Mouse (Mus musculus) testis, adult 2 months (tissue): ENCODE data around the gene Tyro3. TPM values are rescaled to one million over a fixed set of nuclear protein-coding genes. Genes with fewer than 3 reads are reported as not detected.

ENCODE experiments used
- H3K27ac ChIP-seq: fragments of 200-500 bp; 2 replicates; pipeline ENCODE4 v1.5.1; 2012; ENCODE audit warnings: low read depth, low read length; ENCODE audit not compliant: control insufficient read depth, insufficient read depth
- H3K27me3 ChIP-seq: fragments of 200-500 bp; 2 replicates; pipeline ENCODE4 v1.6.1; 2012; ENCODE audit warnings: mild to moderate bottlenecking, low read length, moderate library complexity; ENCODE audit not compliant: control insufficient read depth, insufficient read depth
- H3K36me3 ChIP-seq: fragments of 200-500 bp; 2 replicates; pipeline ENCODE4 v1.6.1; 2012; ENCODE audit warnings: mild to moderate bottlenecking, low read length; ENCODE audit not compliant: control insufficient read depth, insufficient read depth
- H3K4me1 ChIP-seq: fragments of 200-500 bp; 2 replicates; pipeline ENCODE4 v1.6.1; 2012; ENCODE audit warnings: low read length; ENCODE audit not compliant: control insufficient read depth, insufficient read depth
- H3K4me3 ChIP-seq: fragments of 200-500 bp; 2 replicates; pipeline ENCODE4 v1.5.1; 2012; ENCODE audit warnings: low read depth, mild to moderate bottlenecking, low read length, moderate library complexity, mixed read lengths; ENCODE audit not compliant: control insufficient read depth
- CTCF ChIP-seq: fragments of 200-500 bp; IDR thresholded peaks from 2 replicates; pipeline ENCODE4 v1.5.1; 2012; ENCODE audit warnings: low read depth, mild to moderate bottlenecking, inconsistent platforms, low read length, moderate library complexity; ENCODE audit not compliant: control insufficient read depth, insufficient read depth, insufficient replicate concordance
- POLR2A ChIP-seq: fragments of 200-500 bp; IDR thresholded peaks from 2 replicates; pipeline ENCODE4 v1.6.1; 2012; ENCODE audit warnings: low read depth, mild to moderate bottlenecking, inconsistent platforms, low read length, moderate library complexity; ENCODE audit not compliant: control insufficient read depth
- polyA plus RNA-seq: library from polyadenylated mRNA; depleted of rRNA; stranded (reverse); fragments of >200 nt; gene quantifications from 2 replicates; pipeline ENCODE4 v1.2.3, GENCODE M21; 2012; rRNA removed

Gene Tyro3
- polyA plus RNA-seq, 1 experiment, result 26.0 TPM

DNA sequence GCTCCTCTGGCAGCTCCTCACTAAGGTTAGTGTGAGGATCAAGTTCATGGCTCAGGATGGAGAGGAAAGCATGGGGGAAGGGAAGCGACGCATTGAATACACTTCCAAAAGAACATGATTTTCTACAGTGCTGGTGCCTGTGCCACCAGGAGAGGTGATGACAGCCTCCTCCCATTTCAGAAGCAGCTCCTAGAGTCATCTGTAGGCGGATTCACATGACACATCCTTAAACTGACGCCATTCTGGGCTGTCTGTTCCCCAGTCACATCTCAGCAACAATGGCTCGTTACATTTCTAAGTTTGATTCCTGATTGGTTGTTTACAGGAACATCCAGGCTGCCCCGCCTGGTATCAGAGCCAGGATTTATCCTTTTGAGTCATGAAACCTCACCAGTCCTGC, 44.5 kb downstream of the Tyro3 start:
- Histone ChIP-seq H3K4me1 (no peaks in the 10 kb centered on the region), H3K36me3 (no peaks in the 10 kb centered on the region), H3K27me3 (no peaks in the 10 kb centered on the region), H3K27ac (no peak overlapping the region), H3K4me3 (no peak overlapping the region)
- TF ChIP-seq POLR2A (no peak), CTCF (no peak)

DNA sequence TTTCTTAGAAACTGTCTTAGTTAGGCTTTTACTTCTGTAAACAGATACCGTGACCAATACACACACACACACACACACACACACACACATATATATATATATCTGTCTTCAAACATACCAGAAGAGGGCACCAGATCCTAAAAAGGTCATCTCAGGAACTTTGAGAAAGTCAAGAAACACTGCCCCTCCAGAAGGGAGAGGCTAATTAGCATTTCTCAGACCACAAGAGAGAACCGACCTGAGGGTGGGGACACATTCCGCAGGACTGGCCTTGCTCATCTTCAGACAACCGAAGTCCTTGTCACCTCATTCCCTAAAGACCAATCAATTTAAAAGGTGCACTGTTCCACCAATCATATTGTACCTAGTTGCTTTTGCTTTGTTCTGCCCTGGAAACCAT, 46.0 kb downstream of the Tyro3 start:
- no peak overlapping the region for H3K27ac ChIP-seq
- TF ChIP-seq CTCF (no peak), POLR2A (no peak)

GRCm38 (mm10) chr2:119845882-119846546, 48.5 kb downstream of the Tyro3 start:
- no peak for TF ChIP-seq CTCF
- no peak for TF ChIP-seq POLR2A
- H3K27ac ChIP-seq, result no peak overlapping the region
- no peaks in the 10 kb centered on the region for H3K27me3 ChIP-seq
- H3K36me3 ChIP-seq, result no peaks in the 10 kb centered on the region
- H3K4me1 ChIP-seq, result no peaks in the 10 kb centered on the region
- H3K4me3 ChIP-seq, result no peak overlapping the region

More for the DNA sequence above, 46.0 kb downstream of the Tyro3 start:
- H3K27me3 ChIP-seq, result no peaks in the 10 kb centered on the region
- no peaks in the 10 kb centered on the region for H3K36me3 ChIP-seq
- no peaks in the 10 kb centered on the region for H3K4me1 ChIP-seq
- H3K4me3 ChIP-seq, result no peak overlapping the region

DNA sequence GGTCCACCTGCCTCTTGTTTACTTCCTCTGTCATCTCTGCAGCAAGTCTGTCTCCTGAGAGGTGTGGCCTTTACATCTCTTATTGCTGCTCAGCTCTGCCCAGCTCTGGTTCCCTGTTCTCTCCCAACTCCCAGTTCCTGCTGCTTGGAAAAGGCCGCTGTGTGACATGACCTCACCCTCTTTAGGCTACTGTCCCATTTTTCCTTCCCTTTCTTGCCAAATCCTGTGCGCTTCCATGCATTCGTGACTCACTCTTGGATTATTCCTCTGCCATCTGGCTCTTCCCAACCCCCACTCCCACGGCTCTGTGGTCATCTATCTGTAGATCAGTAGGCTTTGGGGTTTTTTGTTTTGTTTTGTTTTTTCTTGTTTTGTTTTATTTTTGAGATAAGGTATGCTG, 49.4 kb downstream of the Tyro3 start:
- no peak overlapping the region for H3K4me3 ChIP-seq
- H3K4me1 ChIP-seq, result no peaks in the 10 kb centered on the region
- H3K36me3 ChIP-seq, result no peaks in the 10 kb centered on the region
- H3K27me3 ChIP-seq, result no peaks in the 10 kb centered on the region
- TF ChIP-seq CTCF, result no peak
- TF ChIP-seq POLR2A, result no peak
- H3K27ac ChIP-seq, result no peak overlapping the region

DNA sequence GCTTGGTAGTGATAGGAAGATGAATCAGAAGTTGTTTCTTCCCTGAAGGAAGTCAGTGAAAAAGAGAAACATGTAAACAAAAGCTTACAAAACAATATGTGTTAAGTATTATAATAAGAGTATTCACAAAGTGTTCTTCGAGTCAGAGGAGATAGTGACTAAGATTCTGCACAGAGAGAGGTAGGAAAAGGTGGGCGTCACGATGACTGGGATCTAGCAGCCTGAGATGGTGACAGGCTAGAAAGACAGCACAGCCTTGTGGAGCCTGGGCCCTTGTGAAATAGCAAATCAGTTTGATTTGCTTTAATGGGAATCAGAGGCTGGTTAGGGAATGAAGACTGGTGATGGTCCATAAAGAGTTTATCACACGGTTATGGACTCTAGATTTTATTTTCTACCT, 56.3 kb downstream of the Tyro3 start:
- Histone ChIP-seq H3K36me3 (no peaks in the 10 kb centered on the region), H3K27ac (no peak overlapping the region), H3K4me1 (no peaks in the 10 kb centered on the region), H3K4me3 (no peak overlapping the region), H3K27me3 (no peaks in the 10 kb centered on the region)
- no peak for TF ChIP-seq CTCF
- TF ChIP-seq POLR2A, result no peak

GRCm38 (mm10) chr2:119855310-119855850, 57.8 kb downstream of the Tyro3 start:
- Histone ChIP-seq H3K4me3 (no peak overlapping the region), H3K4me1 (no peaks in the 10 kb centered on the region), H3K36me3 (no peaks in the 10 kb centered on the region), H3K27ac (no peak overlapping the region), H3K27me3 (no peaks in the 10 kb centered on the region)
- TF ChIP-seq CTCF (no peak), POLR2A (no peak)

DNA sequence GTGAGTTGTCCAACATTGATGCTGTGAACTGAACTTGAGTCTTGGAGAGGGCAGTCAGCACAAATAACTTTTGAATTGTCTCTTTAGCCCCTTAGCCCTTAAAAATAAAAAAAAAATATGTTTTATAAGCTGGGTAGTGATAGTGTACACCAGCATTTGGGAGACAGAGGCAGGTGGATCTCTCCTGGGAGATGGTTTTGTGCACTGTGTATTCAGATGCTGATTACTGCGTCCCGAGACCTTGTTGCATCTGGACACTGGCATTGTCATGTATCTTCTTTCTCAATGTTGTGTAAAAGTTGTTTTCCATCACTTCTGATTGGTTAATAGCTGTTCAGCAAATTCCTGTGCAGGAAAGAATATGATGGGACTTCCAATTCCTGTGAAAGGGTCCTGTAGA, 59.8 kb downstream of the Tyro3 start:
- no peaks in the 10 kb centered on the region for H3K36me3 ChIP-seq
- H3K4me1 ChIP-seq, result no peaks in the 10 kb centered on the region
- H3K4me3 ChIP-seq, result no peak overlapping the region
- no peak overlapping the region for H3K27ac ChIP-seq
- no peak for TF ChIP-seq POLR2A
- TF ChIP-seq CTCF, result no peak
- no peaks in the 10 kb centered on the region for H3K27me3 ChIP-seq

DNA sequence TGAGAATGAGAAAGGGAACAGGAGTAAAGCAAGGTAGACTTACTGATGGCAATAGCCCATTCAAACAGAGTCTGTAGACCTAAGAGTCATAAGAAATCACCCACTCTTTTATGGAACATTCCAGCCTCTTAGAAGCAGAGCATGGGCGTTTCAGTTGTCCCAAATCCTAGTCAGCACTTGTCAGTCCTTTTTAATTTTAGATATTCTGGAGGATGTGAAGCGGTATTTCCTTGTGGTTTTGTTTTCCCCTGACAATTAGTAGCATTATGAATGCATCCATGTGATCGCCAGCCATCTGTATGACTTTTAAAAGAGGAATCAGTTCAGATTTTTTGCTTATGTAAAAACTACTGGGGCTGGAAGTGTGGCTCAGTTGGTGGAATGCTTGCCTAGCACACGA, 67.0 kb downstream of the Tyro3 start:
- Histone ChIP-seq H3K27ac (no peak overlapping the region), H3K36me3 (no peaks in the 10 kb centered on the region), H3K27me3 (no peaks in the 10 kb centered on the region), H3K4me1 (no peaks in the 10 kb centered on the region), H3K4me3 (no peak overlapping the region)
- TF ChIP-seq CTCF, result no peak

Other genes starting within 250 kb of the Tyro3 start
- 6.0 and 7.1 TPM in 2 replicates for gene Nusap1, start 179.4 kb upstream of the Tyro3 start, polyA plus RNA-seq
- 10.3 and 11.4 TPM in 2 replicates for gene Oip5, start 179.3 kb upstream of the Tyro3 start, polyA plus RNA-seq
- gene Ndufaf1, start 134.9 kb upstream of the Tyro3 start, polyA plus RNA-seq, result 5.2 and 6.7 TPM in 2 replicates
- gene Rtf1, start 122.7 kb upstream of the Tyro3 start, polyA plus RNA-seq, result 9.3 and 11.8 TPM in 2 replicates
- gene Itpka, start 55.4 kb upstream of the Tyro3 start, polyA plus RNA-seq, result 5.8 and 6.4 TPM in 2 replicates
- gene Ltk, start 37.3 kb upstream of the Tyro3 start, polyA plus RNA-seq, result 2.2 and 3.0 TPM in 2 replicates
- 13.4 and 13.7 TPM in 2 replicates for gene Rpap1, start 10.2 kb upstream of the Tyro3 start, polyA plus RNA-seq
- 17.5 and 20.3 TPM in 2 replicates for gene Mga, start 99.5 kb downstream of the Tyro3 start, polyA plus RNA-seq
- gene Mapkbp1, start 175.0 kb downstream of the Tyro3 start, polyA plus RNA-seq, result 53.2 and 66.1 TPM in 2 replicates
- gene Jmjd7, start 229.8 kb downstream of the Tyro3 start, polyA plus RNA-seq, result 6.4 and 7.3 TPM in 2 replicates
- gene Gm28042, start 229.8 kb downstream of the Tyro3 start, polyA plus RNA-seq, result 3.1 and 3.7 TPM in 2 replicates
- gene Pla2g4b, start 235.7 kb downstream of the Tyro3 start, polyA plus RNA-seq, result 2.7 and 4.1 TPM in 2 replicates